Mouse (Mus musculus) T-cell, adult 66 days (primary cell): ENCODE results near the gene Pard6a. TPM values are rescaled to one million over a fixed set of nuclear protein-coding genes. Genes with fewer than 3 reads are reported as not detected.

Source experiments
- total RNA-seq, 2 experiments: library from RNA; stranded (reverse); gene quantifications; 3 replicates in 1 of 2; 4 replicates in 1 of 2; pipeline ENCODE4 v1.2.4; 2023

Gene Pard6a
- total RNA-seq: 10 to 100 TPM in 1 of 2 experiments, 1 to 10 TPM in 1; 4.9 to 11.4 TPM

DNA sequence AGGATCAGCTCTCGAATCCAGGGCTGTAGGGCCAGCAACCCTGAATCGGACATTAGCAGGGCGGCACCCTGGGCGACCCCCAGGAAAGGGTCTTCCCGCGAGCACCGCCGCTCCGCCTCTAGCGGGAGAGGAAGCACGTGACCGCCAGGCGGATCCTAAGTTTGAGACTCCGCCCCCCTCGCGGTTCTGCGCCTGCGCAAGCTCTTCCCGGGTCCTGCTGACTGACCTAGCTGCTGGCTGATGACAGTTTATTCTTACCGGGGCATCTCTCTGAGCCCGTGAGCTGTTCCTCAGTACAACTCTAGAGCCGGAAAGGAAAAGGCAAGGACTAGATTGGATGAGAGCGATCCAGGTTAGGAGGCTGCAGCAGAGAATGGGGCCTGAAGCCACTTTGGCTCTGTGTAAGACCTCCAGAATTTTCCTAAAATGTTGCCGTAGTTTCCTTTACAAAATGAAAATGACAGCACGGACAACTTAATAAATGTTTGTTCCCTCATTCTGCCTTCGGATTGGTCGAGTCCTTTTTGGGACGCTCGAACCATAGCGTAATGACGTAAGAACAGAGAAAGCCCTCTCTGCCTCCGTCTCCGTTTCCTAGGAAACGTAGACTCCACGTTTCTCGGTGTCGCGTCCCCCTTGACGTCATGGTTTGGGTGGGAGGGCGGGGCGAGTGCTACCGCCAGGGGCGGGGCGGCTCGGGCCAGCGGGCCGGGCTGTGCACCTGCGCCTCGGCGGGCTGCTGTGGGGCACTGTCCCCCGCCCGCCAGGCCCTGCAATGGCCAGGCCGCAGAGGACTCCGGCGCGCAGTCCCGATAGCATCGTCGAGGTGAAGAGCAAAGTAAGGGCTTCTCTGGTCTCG lies at the start of gene Pard6a, which contains the start of gene Acd:
Gene Pard6a (plus strand): TSS at position 183 of the 859 bp plus-strand sequence.
Gene Acd (minus strand): TSS at position 137 of the 859 bp plus-strand sequence.

GRCm38 (mm10) chr8:105685796-105686308 lies 15.1 kb upstream of the Pard6a start, which contains the start of gene Carmil2:
TSS of gene Carmil2 (plus strand) at chr8:105686274.

GRCm38 (mm10) chr8:105707498-105708403 lies 6.8 kb downstream of the Pard6a start, which contains the start of the genes 4933405L10Rik and Enkd1:
TSS of gene 4933405L10Rik (plus strand) at chr8:105707655.
TSS of gene Enkd1 (minus strand) at chr8:105708210.

Other genes starting within 250 kb of the Pard6a start
- gene Tppp3, start 229.6 kb upstream of the Pard6a start, total RNA-seq: 1 to 10 TPM in 1 of 2 experiments, not detected in 1; 2.2 TPM
- 1 to 10 TPM; 5.0 TPM for gene Zdhhc1, start 204.2 kb upstream of the Pard6a start, total RNA-seq
- not detected for gene Hsd11b2, start 182.4 kb upstream of the Pard6a start, total RNA-seq
- gene Atp6v0d1, start 135.1 kb upstream of the Pard6a start, total RNA-seq: 10 to 100 TPM; 49.0 to 54.8 TPM
- gene Ripor1, start 95.9 kb upstream of the Pard6a start, total RNA-seq: 10 to 100 TPM; 23.8 to 28.0 TPM
- 100 to 1,000 TPM; 148 to 161 TPM for gene Ctcf, start 64.6 kb upstream of the Pard6a start, total RNA-seq
- gene Agrp, start 63.8 kb upstream of the Pard6a start, total RNA-seq: under 1 TPM in 1 of 2 experiments, not detected in 1; 0.99 TPM
- gene Carmil2, start 14.9 kb upstream of the Pard6a start, total RNA-seq: 100 to 1,000 TPM; 131 to 138 TPM
- gene Acd, start within 50 bp of the Pard6a start, total RNA-seq: 10 to 100 TPM; 45.6 to 47.8 TPM
- gene 4933405L10Rik, start 6.5 kb downstream of the Pard6a start, total RNA-seq: not detected
- 1 to 10 TPM; 4.2 to 4.6 TPM for gene Enkd1, start 7.1 kb downstream of the Pard6a start, total RNA-seq
- 10 to 100 TPM in 1 of 2 experiments, 1 to 10 TPM in 1; 7.2 to 10.5 TPM for gene Gfod2, start 57.5 kb downstream of the Pard6a start, total RNA-seq
- gene Ranbp10, start 126.2 kb downstream of the Pard6a start, total RNA-seq: 10 to 100 TPM; 67.1 to 69.5 TPM
- not detected for gene Tsnaxip1, start 126.6 kb downstream of the Pard6a start, total RNA-seq
- 10 to 100 TPM; 21.5 to 22.7 TPM for gene Cenpt, start 152.1 kb downstream of the Pard6a start, total RNA-seq
- gene Thap11, start 154.0 kb downstream of the Pard6a start, total RNA-seq: 10 to 100 TPM; 23.6 to 24.1 TPM
- gene Nutf2, start 159.4 kb downstream of the Pard6a start, total RNA-seq: 10 to 100 TPM; 20.8 to 35.3 TPM
- 10 to 100 TPM; 85.5 to 94.7 TPM for gene Edc4, start 179.7 kb downstream of the Pard6a start, total RNA-seq
- gene Nrn1l, start 192.4 kb downstream of the Pard6a start, total RNA-seq: 1 to 10 TPM; 2.3 to 2.5 TPM
- 10 to 100 TPM; 23.2 TPM for gene Pskh1, start 199.3 kb downstream of the Pard6a start, total RNA-seq
- gene Ctrl, start 232.7 kb downstream of the Pard6a start, total RNA-seq: 1 to 10 TPM in 1 of 2 experiments, not detected in 1; 2.9 TPM
- gene Psmb10, start 237.3 kb downstream of the Pard6a start, total RNA-seq: 100 to 1,000 TPM; 159 to 185 TPM
- gene Lcat, start 242.2 kb downstream of the Pard6a start, total RNA-seq: under 1 TPM; 0.41 to 0.56 TPM